Mouse (Mus musculus) T-helper 2 cell (primary cell): ENCODE measurements around the gene Strip2.

Source experiments
- in situ Hi-C: fragments of 300-600 bp; cut with MboI, MseI; formaldehyde crosslinking; loops from one replicate; pipeline ENCODE4 v1.15.1; 2025; ENCODE audit warnings: high pct_unique_total_duplicates

The Strip2 gene

GRCm38 (mm10) chr6:29916530-29917382, at the start of gene Strip2:
Gene Strip2 (plus strand): TSS chr6:29917012.
- in situ Hi-C loops = no loop called here

GRCm38 (mm10) chr6:29868341-29868895, 48.4 kb upstream of the Strip2 start:
- in situ Hi-C loops = no loop called here

- in situ Hi-C loops = no loop called here
These were observed 43.2 kb upstream of the Strip2 start for GRCm38 (mm10) chr6:29873654-29874053.

- in situ Hi-C loops = no loop called here
These were observed 41.2 kb upstream of the Strip2 start for GRCm38 (mm10) chr6:29875576-29875975.

GRCm38 (mm10) chr6:29876782-29877181, 40.0 kb upstream of the Strip2 start:
- in situ Hi-C loops = no loop called here

- in situ Hi-C loops = no loop called here
These were observed 37.2 kb upstream of the Strip2 start for GRCm38 (mm10) chr6:29879579-29879978.

GRCm38 (mm10) chr6:29880796-29881195, 36.0 kb upstream of the Strip2 start:
- in situ Hi-C loops = no loop called here

- in situ Hi-C loops = no loop called here
These were observed 34.9 kb upstream of the Strip2 start for GRCm38 (mm10) chr6:29881936-29882335.

- in situ Hi-C loops = no loop called here
These were observed 33.9 kb upstream of the Strip2 start for GRCm38 (mm10) chr6:29882870-29883269.

- in situ Hi-C loops = no loop called here
These were observed 25.7 kb upstream of the Strip2 start for GRCm38 (mm10) chr6:29891151-29891550.

- in situ Hi-C loops = no loop called here
These were observed 19.8 kb upstream of the Strip2 start for GRCm38 (mm10) chr6:29896976-29897375.

GRCm38 (mm10) chr6:29901450-29901849, 15.4 kb upstream of the Strip2 start:
- in situ Hi-C loops = no loop called here

- in situ Hi-C loops = no loop called here
These were observed 14.6 kb upstream of the Strip2 start for GRCm38 (mm10) chr6:29902256-29902655.

GRCm38 (mm10) chr6:29903343-29903914, 13.4 kb upstream of the Strip2 start:
- in situ Hi-C loops = no loop called here

GRCm38 (mm10) chr6:29904281-29904680, 12.5 kb upstream of the Strip2 start:
- in situ Hi-C loops = no loop called here

- in situ Hi-C loops = no loop called here
These were observed 6.2 kb upstream of the Strip2 start for GRCm38 (mm10) chr6:29910631-29911030.

GRCm38 (mm10) chr6:29913673-29914072, 3.1 kb upstream of the Strip2 start:
- in situ Hi-C loops = no loop called here

- in situ Hi-C loops = no loop called here
These were observed 2.7 kb upstream of the Strip2 start for GRCm38 (mm10) chr6:29914136-29914535.

GRCm38 (mm10) chr6:29915836-29916235, 976 bp upstream of the Strip2 start:
- in situ Hi-C loops = no loop called here

- in situ Hi-C loops = no loop called here
These were observed 540 bp downstream of the Strip2 start for GRCm38 (mm10) chr6:29917383-29917720.

GRCm38 (mm10) chr6:29917947-29918346, 1.1 kb downstream of the Strip2 start:
- in situ Hi-C loops = no loop called here

GRCm38 (mm10) chr6:29923501-29923900, 6.7 kb downstream of the Strip2 start:
- in situ Hi-C loops = no loop called here
